Mouse (Mus musculus) hindbrain, embryonic 10.5 days (tissue): Measurements from ENCODE around the gene Hba-x. TPM values are rescaled to one million over a fixed set of nuclear protein-coding genes. Genes with fewer than 3 reads are reported as not detected.
"Not testable (repeated sequence)": the region's sequence is repeated elsewhere in the genome, so short reads cannot be mapped to it uniquely, and the experiment has no call there.

Experiments used
- DNase-seq: peaks from one replicate; pipeline ENCODE4 v3.0.0-alpha.2; 2017; ENCODE audit warnings: low spot score
- H3K27ac ChIP-seq: fragments of 300-500 bp; sonication (generic); 2 replicates; pipeline ENCODE4 v1.5.1; 2016; ENCODE audit warnings: mild to moderate bottlenecking, moderate library complexity
- H3K27me3 ChIP-seq: fragments of 300-500 bp; sonication (generic); 2 replicates; pipeline ENCODE4 v1.6.1; 2016; ENCODE audit warnings: mild to moderate bottlenecking; ENCODE audit not compliant: poor library complexity, insufficient read depth, severe bottlenecking
- H3K36me3 ChIP-seq: fragments of 300-500 bp; sonication (generic); 2 replicates; pipeline ENCODE4 v1.6.1; 2016; ENCODE audit warnings: mild to moderate bottlenecking, moderate library complexity
- H3K4me1 ChIP-seq: fragments of 300-500 bp; sonication (generic); replicated peaks from 2 replicates; pipeline ENCODE4 v1.6.1; 2016; ENCODE audit warnings: mild to moderate bottlenecking
- H3K4me3 ChIP-seq: fragments of 300-500 bp; sonication (generic); 2 replicates; pipeline ENCODE4 v1.5.1; 2016; ENCODE audit warnings: mild to moderate bottlenecking, moderate library complexity
- H3K9me3 ChIP-seq: fragments of 300-500 bp; sonication (generic); 2 replicates; pipeline ENCODE4 v1.6.1; 2016; ENCODE audit warnings: mild to moderate bottlenecking, moderate library complexity
- WGBS: fragments of 180-500 bp; shearing (Covaris S2); methylation state at CpG from one replicate; pipeline ENCODE4 v1.1.7; 2016; 5-methylcytosine and 5-hydroxymethylcytosine counted together
- polyA plus RNA-seq: library from polyadenylated mRNA; unstranded; fragments of >200 nt; fragmentation: Nextera tagmentation; extraction: Ambion mirVana; gene quantifications from 2 replicates; pipeline ENCODE4 v1.2.1, GENCODE M21; 2016

The Hba-x gene
- polyA plus RNA-seq, 1 experiment from 2014 or later, result 3,546 TPM

DNA sequence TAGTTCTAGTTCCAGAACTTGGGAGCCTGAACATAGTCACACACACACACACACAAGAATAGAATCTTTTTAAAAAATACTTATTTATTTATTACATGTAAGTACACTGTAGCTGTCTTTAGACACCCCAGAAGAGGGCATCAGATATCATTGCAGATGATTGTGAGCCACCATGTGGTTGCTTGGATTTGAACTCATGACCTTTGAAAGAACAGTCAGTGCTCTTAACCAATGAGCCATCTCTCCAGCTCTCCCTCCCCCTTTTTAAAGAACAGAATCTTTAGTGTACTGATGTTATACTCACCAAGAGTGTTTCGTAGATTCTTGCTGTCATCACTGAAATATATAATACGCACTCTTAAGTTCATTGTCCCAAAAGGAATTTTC lies 22.3 kb downstream of the Hba-x start:
- Histone ChIP-seq H3K4me1 (no peaks in the 10 kb centered on the region), H3K9me3 (no peaks in the 10 kb centered on the region), H3K4me3 (no peak overlapping the region), H3K36me3 (no peaks in the 10 kb centered on the region), H3K27me3 (peaks cover 25% of the 10 kb centered on the region), H3K27ac (no peak overlapping the region)
- DNase-seq, result no peak
- WGBS, result 90% methylated on average over 2 of the region's 2 CpGs

DNA sequence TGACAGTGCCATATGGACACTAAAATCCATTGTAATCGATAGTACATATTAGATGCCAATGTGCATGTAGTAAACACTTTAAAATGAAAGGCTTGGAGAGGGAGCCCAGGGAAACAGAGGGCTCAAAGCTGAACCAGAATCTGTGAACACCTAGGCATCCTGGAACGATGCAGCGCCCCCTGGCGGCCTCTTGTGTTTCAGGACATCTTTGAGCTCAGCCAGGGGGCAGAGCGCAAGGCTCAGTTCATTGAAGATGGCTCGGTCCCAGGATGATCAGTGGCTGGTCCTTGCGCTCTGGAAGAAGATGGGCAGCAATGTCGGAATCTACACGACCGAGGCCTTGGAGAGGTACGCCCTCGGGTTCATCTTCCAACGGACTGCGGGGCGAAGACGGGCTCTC lies 23.7 kb downstream of the Hba-x start, which contains the start of gene Hbq1a:
Gene Hbq1a, plus strand, starts transcription at position 205 of the 400 bp plus-strand sequence.
- not testable (repeated sequence) for H3K4me1 ChIP-seq, H3K27ac ChIP-seq, H3K36me3 ChIP-seq, H3K9me3 ChIP-seq
- 6% methylated on average over 16 of the region's 16 CpGs for WGBS
- Histone ChIP-seq H3K4me3 (peak within 1 kb of the TSS; percentile 32), H3K27me3 (peaks cover 21% of the 10 kb centered on the region)
- peak; percentile 64 for DNase-seq

DNA sequence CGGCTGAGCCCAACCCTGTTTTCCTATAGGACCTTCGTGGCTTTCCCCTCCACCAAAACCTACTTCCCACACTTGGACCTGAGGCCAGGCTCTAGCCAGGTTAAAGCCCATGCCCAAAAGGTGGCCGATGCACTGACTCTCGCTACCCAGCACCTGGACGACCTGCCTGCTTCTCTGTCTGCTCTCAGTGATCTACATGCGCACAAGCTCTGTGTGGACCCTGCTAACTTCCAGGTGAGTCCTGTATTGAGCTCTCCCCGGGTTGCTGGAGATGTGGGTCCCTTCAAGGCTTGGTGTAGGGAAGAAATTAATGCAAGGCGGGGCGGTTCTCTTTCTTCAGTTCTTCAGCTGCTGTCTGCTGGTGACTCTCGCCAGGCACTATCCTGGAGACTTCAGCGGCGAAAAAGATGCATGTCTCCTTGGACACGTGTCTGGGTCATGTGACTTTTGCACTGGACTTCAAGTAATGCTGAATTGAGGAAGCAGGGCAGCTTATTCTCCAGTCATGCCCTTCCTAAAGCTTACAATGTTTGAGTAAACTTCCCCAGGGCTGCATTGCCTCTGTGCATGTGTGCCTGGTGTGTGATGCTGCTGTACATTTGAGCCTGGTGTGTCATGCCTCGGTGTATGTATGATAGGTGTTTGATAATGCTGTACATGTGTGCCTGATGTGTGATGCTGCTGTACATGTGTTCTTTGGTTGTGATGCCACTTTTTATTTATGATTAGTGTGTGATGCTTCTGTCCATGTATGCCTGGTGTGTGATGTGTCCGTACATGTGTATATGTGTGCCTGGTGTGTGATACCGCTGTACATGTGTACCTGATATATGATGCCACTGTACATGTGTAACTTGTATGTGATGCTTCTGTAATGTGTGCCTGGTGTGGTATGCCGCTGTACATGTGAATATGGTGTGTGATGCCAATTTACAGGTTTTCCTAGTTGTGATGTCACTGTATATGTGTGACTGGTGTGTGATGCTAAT lies 24.4 kb downstream of the Hba-x start:
- no peaks in the 10 kb centered on the region for H3K4me1 ChIP-seq
- peak overlapping the region; percentile 32 for H3K4me3 ChIP-seq
- WGBS, result 51% methylated on average over 16 of the region's 17 CpGs
- peaks cover 21% of the 10 kb centered on the region for H3K27me3 ChIP-seq
- H3K9me3 ChIP-seq, result no peaks in the 10 kb centered on the region
- no peaks in the 10 kb centered on the region for H3K36me3 ChIP-seq
- no peak overlapping the region for H3K27ac ChIP-seq
- DNase-seq, result no peak

DNA sequence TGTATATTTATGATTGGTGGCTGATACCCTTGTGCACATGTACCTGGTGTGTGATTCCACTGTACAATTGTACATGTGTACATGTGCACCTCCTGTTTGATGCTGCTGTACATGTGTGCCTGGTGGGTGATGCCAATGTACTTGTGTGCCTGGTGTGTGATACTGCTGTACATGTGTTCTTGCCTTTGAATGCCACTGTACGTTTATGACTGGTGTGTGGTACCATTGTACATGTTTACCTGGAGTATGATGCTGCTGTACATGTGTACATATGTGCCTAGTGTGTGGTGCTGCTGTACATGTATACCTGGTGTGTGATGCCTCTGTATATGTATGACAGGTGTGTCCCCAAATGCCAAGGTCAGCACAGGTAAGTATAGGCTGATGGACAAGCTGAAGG lies 25.3 kb downstream of the Hba-x start:
- peaks cover 21% of the 10 kb centered on the region for H3K27me3 ChIP-seq
- H3K4me1 ChIP-seq, result no peaks in the 10 kb centered on the region
- DNase-seq, result no peak
- no peaks in the 10 kb centered on the region for H3K9me3 ChIP-seq
- no peak overlapping the region for H3K4me3 ChIP-seq
- no peak overlapping the region for H3K27ac ChIP-seq
- H3K36me3 ChIP-seq, result no peaks in the 10 kb centered on the region
- WGBS, result 82% methylated on average over 1 of the region's 1 CpGs

DNA sequence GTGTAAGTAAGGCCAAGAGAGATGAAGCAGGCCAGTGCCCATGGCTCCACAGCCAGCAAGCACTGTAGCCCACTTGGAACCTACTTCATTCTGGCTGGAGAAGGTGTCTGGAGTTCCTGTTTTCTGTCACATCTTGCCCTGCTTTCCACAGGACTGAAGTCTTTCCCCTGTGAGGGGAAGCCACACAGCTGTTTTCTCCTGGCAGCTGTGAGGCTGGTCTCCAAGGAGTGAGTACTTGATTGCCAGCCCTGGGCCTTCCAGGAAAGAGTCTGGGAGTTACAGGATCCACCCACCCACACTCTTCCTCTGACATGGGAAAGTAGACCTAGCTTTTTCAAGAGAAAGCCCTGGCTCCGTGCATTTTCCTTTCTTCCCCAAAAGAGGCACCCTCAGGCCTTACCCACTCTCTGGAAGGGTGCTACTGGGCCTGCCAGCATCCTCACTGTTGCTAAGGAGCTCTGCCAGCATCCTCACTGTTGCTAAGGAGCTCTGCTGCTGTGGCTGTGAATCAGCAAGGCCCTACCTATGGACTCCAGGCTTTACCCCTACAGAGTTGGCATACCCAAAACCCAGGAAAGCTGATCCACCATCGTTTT lies 26.7 kb downstream of the Hba-x start:
- H3K4me1 ChIP-seq, result peaks cover 7% of the 10 kb centered on the region
- no peaks in the 10 kb centered on the region for H3K9me3 ChIP-seq
- H3K27me3 ChIP-seq, result peaks cover 21% of the 10 kb centered on the region
- H3K36me3 ChIP-seq, result no peaks in the 10 kb centered on the region
- no peak for DNase-seq
- 49% methylated on average over 2 of the region's 2 CpGs for WGBS
- H3K4me3 ChIP-seq, result no peak overlapping the region
- no peak overlapping the region for H3K27ac ChIP-seq

DNA sequence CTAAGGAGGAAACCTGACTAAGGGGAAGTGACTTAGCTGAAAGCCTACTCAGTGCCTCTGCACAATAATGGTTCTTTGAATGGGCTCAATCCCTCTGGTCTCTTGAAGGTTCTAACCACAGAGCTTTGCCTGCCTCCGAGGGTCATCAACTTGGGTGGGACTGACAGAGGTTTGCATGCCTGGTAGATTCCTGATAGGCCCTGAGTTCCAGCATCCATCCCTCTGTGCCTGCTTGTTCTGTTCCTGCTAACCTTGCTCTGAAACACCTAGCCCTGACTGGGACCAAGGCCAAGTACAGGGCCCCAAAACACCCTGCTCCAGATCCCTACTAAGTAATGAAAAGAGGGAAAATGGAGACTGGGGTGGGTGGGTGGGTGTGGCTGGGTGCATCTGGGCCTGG lies 27.3 kb downstream of the Hba-x start:
- WGBS, result 76% methylated on average over 1 of the region's 1 CpGs
- H3K9me3 ChIP-seq, result no peaks in the 10 kb centered on the region
- H3K27me3 ChIP-seq, result peaks cover 21% of the 10 kb centered on the region
- no peak overlapping the region for H3K27ac ChIP-seq
- H3K4me3 ChIP-seq, result no peak overlapping the region
- peaks cover 10% of the 10 kb centered on the region for H3K4me1 ChIP-seq
- DNase-seq, result no peak
- no peaks in the 10 kb centered on the region for H3K36me3 ChIP-seq

DNA sequence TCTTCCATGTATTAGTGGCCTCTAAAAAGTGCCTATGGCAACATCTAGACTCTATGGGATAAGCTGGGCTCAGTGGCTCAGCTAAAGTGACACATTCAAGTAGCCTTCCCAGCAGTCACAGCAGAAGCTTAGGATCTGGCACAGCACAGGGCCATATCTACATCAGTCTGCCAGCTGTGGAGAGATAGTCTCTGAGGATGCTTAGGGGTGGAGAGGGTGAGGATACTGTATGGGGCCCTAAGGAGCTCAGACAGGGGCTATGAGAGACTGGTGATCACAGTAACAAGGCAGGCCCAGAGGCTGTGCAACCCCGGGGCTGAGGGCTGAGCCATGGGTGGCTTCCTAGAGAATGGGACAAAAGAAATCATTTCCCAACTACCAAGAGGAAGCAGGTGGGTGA lies 30.8 kb downstream of the Hba-x start:
- Histone ChIP-seq H3K4me1 (peaks cover 21% of the 10 kb centered on the region), H3K4me3 (no peak overlapping the region), H3K9me3 (no peaks in the 10 kb centered on the region), H3K36me3 (no peaks in the 10 kb centered on the region), H3K27ac (no peak overlapping the region), H3K27me3 (peaks cover 5% of the 10 kb centered on the region; the same call in 1 of the 2 replicates)
- DNase-seq, result no peak
- WGBS, result 85% methylated on average over 1 of the region's 1 CpGs

DNA sequence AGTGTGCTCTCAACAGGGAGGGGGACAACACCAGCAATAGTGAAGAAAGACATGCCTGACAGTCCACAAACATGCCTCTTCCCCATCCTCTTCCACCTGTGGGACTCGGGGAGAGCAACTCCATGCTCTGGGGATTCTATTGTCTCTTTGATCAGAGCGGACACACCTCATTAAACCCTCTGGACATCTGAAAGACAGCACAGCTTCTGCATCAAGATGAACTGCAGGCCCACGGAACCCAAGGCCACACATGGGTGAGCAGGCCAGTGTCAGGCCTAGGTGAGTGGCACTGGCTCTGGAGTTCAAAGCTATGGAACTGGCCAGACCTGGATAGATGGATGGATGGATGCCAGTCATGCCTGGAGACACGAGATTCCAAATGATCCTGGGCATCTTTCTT lies 33.2 kb downstream of the Hba-x start:
- H3K36me3 ChIP-seq, result no peaks in the 10 kb centered on the region
- H3K4me3 ChIP-seq, result no peak overlapping the region
- no peak for DNase-seq
- no peak overlapping the region for H3K27ac ChIP-seq
- H3K27me3 ChIP-seq, result no peaks in the 10 kb centered on the region
- WGBS, result 32% methylated on average over 4 of the region's 4 CpGs
- H3K4me1 ChIP-seq, result peaks cover 24% of the 10 kb centered on the region
- no peaks in the 10 kb centered on the region for H3K9me3 ChIP-seq

DNA sequence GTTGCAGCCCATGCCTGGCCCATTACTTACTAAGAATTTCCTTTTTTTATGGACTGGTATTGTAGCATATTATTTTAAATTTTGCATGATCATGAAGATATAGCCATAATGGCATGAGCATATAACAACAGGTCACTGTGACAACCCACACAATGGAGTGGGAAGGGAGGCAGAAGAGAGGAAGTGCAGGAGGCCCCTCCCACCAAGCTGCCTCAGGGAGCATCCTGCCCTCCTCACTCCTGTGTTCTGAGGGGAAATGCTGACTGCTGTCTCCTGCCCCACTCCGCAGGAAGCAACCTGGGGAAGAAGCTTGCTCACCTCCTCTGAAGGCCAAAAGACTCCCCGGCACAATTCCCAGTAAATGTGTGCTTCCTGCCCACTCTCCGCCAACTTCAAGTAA lies 33.7 kb downstream of the Hba-x start:
- Histone ChIP-seq H3K4me3 (no peak overlapping the region), H3K36me3 (no peaks in the 10 kb centered on the region), H3K27ac (no peak overlapping the region), H3K4me1 (peaks cover 24% of the 10 kb centered on the region), H3K27me3 (no peaks in the 10 kb centered on the region), H3K9me3 (no peaks in the 10 kb centered on the region)
- no peak for DNase-seq
- 70% methylated on average over 3 of the region's 3 CpGs for WGBS

DNA sequence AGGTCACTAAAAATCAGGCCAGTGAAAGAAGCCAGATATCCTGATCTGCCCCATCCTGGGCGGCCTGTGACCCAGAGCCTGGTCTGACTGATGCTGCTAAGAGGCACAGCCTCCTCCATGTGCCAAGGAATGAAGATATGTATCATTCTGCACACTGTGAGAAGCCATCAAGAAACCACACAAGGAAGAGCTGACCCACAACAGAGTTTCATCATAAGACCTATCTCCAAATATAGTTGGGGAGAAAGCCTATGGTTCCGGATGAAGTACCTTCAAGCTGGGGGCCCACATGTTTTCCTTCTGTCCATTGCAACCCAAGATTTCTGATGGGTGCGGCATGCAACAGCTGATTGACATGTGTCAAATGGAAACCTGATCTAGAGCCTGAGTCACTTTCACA lies 39.8 kb downstream of the Hba-x start:
- WGBS, result 89% methylated on average over 3 of the region's 3 CpGs
- no peak for DNase-seq
- H3K4me3 ChIP-seq, result no peak overlapping the region
- no peaks in the 10 kb centered on the region for H3K36me3 ChIP-seq
- no peak overlapping the region for H3K27ac ChIP-seq
- 0 out of 2 replicates have a peak, but pooled peaks cover 3% of the 10 kb centered on the region for H3K27me3 ChIP-seq
- peaks cover 12% of the 10 kb centered on the region for H3K4me1 ChIP-seq
- H3K9me3 ChIP-seq, result no peaks in the 10 kb centered on the region

DNA sequence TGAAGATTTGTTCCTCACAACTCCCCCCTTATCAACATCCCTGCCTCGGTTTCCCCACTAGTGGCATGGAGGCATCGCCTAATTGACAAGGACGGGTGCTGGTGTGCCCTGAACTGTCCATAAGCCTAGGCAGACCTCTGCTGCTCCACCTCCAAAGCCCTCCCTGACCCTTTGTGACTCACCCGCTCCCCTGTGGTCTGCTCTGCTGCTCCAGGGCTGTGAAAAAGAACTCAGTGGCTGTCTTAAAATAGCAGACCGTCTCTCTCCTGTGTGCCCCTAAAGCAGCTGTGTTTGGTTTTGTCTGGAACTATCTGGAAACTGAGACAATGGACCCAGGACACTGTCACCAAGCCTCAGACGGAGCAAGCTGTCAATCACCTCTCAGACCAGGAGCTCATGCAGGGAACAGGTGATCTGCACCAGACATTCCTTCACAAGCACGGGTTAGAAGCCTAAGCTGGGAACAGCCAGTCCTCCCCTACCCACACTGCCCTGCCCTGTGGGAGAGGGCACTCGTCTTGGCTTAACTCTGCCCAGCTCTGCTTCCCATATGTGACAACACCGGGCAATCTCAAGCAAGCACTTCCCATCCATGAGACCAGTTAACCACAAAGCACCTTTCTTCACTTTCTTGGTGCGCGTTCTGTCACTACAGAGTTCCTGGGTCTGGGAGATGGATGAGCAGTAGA lies 44.5 kb downstream of the Hba-x start:
- Histone ChIP-seq H3K4me3 (no peak overlapping the region), H3K4me1 (peaks cover 16% of the 10 kb centered on the region), H3K27me3 (0 out of 2 replicates have a peak, but pooled peaks cover 3% of the 10 kb centered on the region), H3K27ac (no peak overlapping the region; the same call in 1 of the 2 replicates), H3K9me3 (no peaks in the 10 kb centered on the region), H3K36me3 (no peaks in the 10 kb centered on the region)
- no peak for DNase-seq
- 66% methylated on average over 11 of the region's 11 CpGs for WGBS

DNA sequence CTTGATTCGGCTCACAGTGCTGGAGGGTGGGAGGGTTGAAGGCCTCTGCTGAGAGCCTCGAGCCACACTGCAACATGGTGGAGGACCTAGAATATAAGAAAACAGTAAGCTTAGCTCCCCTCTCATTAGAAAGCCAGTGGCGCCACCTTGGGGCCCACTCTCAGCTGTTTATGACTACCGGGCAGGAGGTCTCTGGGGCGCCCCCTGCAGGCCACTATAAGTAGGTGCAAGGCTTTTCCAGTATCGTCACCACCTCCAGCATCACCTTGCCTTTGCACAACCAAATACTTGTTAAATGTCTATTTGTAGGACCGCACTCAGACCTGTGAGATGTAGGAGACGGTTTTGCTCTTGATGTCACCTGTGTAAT lies 45.0 kb downstream of the Hba-x start:
- peaks cover 16% of the 10 kb centered on the region for H3K4me1 ChIP-seq
- 43% methylated on average over 8 of the region's 8 CpGs for WGBS

DNA sequence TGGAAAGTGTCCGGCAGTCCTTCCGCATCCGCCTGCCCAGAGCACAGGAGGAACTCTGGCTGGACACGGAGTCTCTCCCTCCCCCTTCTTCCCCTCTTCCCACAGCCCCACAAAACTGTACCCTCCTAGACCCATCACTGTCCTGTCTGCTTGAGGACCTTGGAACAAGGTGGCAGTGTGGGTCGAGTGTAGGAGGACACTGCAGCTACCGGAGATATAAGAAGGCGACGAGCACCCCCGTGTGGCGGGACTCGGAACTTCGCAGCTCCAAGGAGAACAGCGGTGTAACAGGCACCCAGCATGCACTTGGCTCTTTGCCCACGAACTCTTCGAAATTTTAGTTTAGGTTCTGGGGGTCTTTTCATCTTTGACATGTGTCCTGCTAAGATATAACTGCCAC lies 48.4 kb downstream of the Hba-x start:
- 11% methylated on average over 15 of the region's 15 CpGs for WGBS
- Histone ChIP-seq H3K36me3 (no peaks in the 10 kb centered on the region), H3K27me3 (no peaks in the 10 kb centered on the region), H3K4me1 (peaks cover 16% of the 10 kb centered on the region), H3K27ac (no peak overlapping the region), H3K9me3 (no peaks in the 10 kb centered on the region), H3K4me3 (peak overlapping the region; percentile 26)
- DNase-seq, result peak; percentile 94

More for the DNA sequence above, 45.0 kb downstream of the Hba-x start:
- Histone ChIP-seq H3K36me3 (no peaks in the 10 kb centered on the region), H3K4me3 (no peak overlapping the region), H3K27me3 (no peaks in the 10 kb centered on the region), H3K9me3 (no peaks in the 10 kb centered on the region), H3K27ac (no peak overlapping the region)
- DNase-seq, result peak; percentile 60
